Mouse (Mus musculus) olfactory bulb, adult 2 months (tissue): ENCODE results near the gene Tgfbi.

Experiments
- CTCF ChIP-seq: fragments of 200-500 bp; IDR thresholded peaks from 2 replicates; pipeline ENCODE4 v1.5.1; 2012; ENCODE audit warnings: low read depth, mild to moderate bottlenecking, low read length, moderate library complexity; ENCODE audit not compliant: insufficient read depth
- POLR2A ChIP-seq: fragments of 200-500 bp; IDR thresholded peaks from 2 replicates; pipeline ENCODE4 v1.6.1; 2012; ENCODE audit warnings: mild to moderate bottlenecking, low read depth, low read length, moderate library complexity; ENCODE audit not compliant: insufficient read depth

DNA sequence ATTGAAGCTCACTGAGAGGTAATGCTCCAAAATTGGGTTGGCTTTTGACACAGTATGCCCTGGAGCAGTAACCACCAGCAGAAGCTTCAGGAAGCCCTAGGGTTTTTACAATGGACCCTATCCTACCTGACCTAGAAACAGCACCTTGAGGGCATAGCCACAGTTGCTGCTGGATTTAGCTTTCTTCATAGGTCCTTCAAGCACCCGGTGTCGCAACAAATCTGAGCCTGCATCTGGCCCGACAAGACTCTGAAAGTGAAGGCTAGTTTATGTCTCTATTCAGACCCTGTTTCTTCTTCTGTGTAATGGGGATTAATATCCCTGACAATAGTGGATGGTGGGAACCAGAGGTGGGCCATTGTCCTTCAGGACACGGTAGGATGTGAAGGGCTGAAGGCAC is 68.4 kb downstream of the Tgfbi start:
- TF ChIP-seq POLR2A (no peak), CTCF (no peak)
